Mouse (Mus musculus) left cerebral cortex, postnatal 4 days (tissue): ENCODE measurements at regions not wholly inside any gene's neighbourhood (a gene's known extent, or its start where the extent isn't known, plus 50 kb on each side); places are given as distances from the start of the nearest gene placed in this dataset.

Experiments used
- DNase-seq: peaks from one replicate; pipeline ENCODE4 v3.0.0-alpha.2; 2022
- intact Hi-C: fragments of 180-260 bp; cut with DNase I; formaldehyde crosslinking; loops from one replicate; pipeline ENCODE4 v1.15.1; 2025

DNA sequence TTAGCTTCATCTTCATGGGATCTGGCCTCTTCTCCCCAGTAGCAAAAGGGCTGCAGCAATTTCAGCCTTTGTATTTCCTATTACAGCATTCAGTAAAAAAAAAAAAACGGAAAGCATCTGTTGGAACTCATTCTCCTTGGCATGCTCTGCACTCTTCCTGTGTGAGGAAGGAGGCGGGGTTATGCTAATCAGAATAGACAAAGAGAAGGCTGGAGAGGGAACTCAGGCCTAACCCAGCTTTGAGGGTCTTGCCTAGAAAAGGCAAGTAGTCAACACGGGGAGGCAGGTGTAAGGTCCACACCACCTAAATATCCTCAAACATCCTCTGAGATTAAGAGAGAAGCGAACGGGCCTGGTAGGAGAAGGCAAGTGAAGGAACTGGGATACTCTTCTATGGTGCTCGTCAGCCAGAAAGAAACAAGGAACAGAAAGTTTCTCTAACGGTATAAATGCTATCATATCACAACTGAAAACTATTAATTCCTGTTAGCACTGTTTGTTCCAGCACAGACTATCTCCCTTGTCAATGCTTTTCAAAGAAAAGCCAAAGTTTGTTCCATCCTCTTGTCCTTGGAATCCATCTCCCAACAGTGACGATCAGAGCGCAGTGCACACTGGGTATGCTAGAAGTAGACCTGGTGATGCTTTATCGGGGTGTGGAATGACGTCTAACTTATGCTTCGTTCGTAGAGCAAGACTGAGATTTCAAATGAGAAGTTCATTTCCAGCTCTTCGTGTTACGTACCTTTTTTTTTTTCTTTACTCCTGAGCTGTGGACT lies 98.9 kb downstream of the Kctd12 start:
- DNase-seq = no peak
- intact Hi-C loops = no loop called here

DNA sequence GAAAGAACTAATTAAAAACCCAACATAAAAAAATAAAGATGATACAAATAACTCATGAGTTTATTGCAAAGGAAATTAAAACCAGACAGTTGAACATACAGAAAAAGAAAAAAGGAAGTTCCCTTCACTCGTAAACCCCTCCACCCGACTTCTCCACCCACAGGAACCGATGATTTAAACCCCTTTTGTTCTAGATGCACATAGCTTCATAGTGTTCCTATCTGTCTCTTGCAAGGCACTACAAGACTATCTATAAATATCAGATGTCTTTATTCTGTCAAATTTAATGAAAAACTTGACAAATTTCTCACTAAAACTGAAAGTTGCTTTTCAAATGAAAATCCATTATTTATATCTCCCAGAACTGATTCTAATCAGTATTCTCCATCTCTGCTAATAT lies 100.2 kb downstream of the Kctd12 start:
- DNase-seq = no peak
- intact Hi-C loops = no loop called here

DNA sequence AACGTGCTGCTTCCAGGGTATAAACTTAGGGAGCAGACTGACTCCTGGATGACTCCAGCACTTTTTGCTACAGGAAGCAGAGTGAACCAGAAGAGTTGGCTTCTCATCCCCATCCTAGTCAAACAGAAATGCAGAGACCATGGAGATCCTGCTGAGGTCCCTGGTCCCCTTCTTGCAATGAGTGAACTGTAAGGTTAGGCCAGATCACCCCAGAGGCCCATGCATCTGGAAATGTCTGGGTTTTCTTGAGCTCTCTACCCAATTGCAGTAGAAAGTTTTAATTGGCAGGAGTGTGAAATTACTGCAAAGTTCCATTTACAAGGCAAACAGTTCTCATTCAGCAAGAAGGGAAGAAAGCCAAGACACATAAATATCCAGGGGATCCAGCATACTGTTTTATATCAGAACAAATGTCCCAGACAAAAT lies 101.8 kb downstream of the Kctd12 start:
- DNase-seq = no peak
- intact Hi-C loops = no loop called here

DNA sequence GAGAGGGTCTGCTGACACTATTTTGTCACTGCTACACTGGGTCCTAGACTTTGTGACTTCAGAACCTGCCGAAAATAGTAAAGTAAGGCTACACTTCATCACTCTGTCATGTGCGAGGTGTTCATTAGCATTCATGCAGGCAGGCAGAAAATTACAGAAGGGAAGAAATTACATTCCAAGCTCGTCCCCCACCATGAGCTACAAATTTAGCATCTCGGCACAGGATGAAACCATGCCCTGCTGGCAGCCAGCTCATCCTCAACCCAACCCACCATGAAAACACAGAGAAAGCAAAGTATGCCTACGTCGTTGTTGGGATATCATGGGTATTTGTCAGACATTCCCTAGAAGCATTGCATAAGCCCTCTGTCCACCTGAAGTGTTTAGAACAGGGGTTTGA lies 103.9 kb downstream of the Kctd12 start:
- no peak for DNase-seq
- intact Hi-C loops = no loop called here

DNA sequence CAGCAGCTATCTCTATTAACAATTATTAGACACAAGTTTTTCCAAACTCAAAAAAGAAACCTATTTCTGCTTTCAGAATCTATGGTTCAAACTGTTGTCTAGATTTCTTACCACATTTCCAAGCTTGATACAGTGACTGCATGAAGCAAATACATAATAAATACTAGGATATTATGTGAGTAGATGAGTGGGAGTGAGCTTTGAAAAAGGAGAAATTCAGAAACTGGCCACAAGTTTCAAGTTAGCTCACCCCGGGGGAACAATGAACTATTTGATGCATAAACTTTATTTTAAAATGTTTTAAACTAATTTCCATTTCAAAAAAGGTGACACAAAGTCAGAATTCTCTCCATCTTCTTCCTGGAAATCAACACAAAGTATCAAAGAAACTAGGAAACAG lies 114.3 kb downstream of the Kctd12 start:
- no peak for DNase-seq
- intact Hi-C loops = no loop called here

DNA sequence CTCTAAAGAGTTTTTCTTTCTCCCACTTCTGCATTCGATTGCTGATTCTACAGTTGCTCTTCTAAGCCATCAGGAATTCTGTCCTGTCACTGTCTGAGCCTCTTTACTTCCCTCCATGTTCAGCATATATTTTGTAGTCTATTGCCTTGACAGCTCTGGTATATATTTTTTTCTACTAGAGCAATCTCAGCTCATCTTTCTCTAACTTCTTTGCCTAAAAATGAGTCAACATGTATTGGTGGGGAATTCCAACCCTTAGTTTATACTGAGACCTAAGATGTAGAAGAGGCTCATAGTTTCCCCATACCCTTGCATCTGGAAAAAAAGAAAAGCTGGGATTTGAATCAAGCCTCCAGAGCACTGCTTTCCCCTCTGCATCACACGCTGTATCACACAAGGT lies 114.7 kb downstream of the Kctd12 start:
- no peak for DNase-seq
- intact Hi-C loops = no loop called here

DNA sequence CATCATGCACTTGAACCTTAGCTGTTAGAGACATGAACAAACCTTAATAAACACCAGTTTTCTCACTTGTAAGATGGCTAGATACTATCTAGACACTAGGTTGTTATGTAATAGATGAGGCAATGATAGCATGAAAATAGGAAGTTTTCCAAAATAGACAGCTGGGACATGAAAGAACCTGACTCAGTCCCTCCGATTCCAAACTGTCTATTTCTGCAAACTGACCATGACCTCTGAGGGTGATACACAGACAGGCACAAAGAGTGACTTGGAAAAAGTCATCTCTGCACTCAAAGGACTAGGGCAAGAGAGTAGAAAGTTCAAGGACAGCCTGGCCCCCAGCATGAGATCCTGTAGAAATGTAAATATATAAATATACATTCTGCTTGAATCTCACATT lies 115.9 kb downstream of the Kctd12 start:
- DNase-seq = no peak
- intact Hi-C loops = no loop called here

DNA sequence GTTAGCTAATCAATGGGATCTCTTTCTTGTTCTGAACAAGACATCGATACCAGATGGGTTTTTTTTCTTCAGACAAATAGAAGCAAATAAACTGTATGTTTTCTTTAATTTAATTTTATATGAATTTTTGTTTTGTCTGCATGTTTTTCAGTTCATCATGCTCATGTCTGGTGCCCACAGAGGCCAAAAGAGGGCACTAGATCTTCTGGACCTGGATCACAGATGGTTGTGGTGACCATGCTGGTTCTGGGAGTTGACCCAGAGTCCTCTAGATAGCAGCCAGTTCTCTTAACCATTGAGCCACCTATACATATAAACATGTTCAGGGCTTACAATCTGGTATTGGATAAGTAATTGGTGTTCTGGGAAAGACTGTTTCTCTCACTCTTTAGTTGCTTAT lies 120.7 kb downstream of the Kctd12 start:
- intact Hi-C loops = no loop called here

DNA sequence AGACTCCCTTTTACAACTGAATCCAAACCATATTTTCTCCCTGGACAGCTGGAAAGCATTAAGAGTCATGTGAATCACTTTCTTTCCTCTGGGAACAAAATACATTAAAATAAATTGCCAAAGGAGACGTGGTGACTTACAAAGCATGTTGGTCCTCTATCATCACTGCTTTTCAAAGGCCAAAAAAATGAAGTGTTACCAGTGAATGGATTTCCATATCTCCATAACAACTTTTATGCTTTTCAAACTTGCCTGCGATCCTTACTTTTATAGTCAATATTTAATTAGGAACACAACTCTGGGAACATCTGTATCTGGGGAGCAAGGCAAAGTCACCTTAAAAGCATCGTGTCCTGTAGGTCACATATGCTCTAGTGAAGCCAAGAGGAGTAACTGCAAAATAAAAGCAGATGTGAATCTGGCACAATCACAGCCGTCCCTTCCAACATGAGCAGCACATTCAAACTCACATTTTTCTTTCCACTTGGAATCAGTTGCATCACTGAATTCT lies 123.0 kb downstream of the Kctd12 start:
- no peak for DNase-seq
- intact Hi-C loops = no loop called here

More for the DNA sequence above, 120.7 kb downstream of the Kctd12 start:
- DNase-seq = no peak

DNA sequence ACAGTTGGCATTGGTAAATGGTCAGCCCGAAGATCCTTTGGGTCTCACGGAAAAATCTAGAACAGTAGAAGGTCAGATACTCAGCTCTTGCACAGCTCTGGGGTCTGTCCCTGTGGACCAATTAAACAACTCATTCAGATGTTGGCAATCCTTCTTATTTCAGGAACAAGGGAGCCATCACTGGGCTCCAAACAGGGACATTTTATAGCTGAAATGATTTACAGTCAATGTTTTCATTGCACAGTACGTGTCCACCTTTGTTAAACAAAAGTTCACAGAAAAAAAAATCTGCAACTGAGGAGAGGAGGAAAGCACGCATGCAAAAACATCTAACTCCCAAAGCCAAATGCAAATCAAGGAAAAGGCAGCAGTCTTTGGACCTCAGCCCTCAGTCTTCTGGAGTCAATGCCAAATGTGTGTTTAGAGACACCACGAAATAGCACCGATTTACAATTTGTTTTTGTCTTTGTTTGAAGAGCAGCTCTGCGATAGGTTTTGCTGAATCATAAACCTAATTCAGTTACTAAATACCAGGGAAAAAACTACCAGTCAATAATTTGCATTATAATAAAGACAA lies 127.1 kb downstream of the Kctd12 start:
- DNase-seq = peak; percentile 16

DNA sequence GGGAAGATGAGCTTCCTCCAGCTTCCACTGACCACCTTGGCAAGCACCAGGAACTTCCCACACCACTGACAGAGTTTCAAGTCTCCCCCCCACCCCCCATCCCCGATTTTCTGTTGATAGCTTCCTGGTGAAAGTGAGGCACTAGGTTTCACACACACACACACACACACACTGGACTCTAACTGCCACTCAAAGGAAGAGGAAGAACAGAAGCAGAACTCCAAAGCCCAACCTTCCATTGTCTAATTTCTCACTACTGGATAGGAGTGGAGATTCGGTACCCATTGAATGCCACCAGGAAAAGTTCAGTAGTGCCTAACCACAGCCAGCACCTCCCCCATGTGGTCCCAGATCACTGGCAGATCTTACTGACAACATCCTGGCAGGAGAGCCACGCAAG lies 138.7 kb downstream of the Kctd12 start:
- intact Hi-C loops = no loop called here
- no peak for DNase-seq

More for the DNA sequence above, 127.1 kb downstream of the Kctd12 start:
- intact Hi-C loops = no loop called here

DNA sequence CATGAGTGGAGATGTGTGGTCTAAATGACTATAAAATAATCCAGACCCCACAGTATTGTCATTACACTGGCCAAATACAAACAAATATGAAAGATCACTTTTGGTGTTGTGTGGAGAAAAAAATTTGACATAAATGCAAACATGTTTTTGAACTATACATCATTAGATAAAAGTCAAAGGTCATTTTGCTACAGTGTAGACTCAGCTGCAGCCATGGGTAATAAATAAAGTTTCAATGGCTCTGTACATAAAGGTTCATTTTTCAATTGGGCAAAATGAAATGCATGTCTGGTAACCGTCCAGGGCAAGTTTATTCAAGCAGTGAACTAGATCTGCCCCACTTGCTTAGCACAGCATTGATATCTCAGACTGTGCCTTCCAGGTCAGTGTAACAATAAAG lies 144.8 kb downstream of the Kctd12 start:
- no peak for DNase-seq
- intact Hi-C loops = no loop called here

DNA sequence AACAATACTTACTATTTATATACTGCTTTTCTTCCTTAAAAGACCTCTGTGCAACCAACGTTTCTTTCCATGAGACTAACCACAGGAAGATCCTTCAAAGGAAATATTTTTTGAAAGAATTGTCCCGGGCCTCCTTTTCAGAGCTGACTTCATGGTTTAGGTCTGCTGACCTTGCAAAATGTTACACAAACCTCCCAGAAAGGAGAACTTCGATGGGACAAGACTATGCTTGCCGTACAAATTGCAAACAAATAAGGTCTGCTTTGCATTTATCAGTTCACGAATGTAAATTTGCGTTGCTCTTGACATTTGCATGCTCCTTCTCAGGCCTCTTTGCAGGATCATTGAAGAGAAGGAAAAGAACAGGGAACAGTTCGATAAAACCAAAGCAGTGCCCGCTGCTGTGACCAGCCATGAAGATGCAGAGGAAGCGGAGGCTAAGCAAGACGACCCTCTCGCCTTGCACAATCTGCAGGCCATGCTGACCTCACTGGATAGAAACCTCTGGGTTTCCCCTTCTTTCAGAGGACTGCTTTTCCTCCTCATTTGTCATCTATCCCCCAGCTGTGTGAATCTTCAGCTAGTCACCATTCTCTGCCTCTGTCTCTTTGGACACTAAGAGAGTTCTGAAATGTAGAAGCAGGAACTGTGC lies 147.2 kb downstream of the Kctd12 start:
- DNase-seq = no peak
- intact Hi-C loops = no loop called here

DNA sequence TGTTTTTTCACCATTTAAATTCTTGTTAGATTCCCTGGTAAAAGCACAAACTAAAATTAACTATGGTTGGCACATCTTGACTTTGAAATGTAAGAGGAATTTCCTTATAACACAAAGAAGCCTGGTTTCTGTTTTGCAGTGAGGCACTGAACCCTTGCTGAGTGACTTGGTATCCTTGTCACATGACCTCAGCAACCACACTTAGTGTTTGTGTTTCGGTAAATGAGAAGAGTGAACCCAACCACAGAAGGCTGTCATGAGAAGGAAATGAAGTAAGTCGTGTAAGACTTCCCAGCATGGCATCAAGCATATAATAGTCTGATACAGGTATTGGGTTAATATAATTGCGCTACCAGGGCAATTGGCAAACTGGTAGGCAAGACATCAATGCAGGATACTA lies 154.0 kb downstream of the Kctd12 start:
- no peak for DNase-seq
- intact Hi-C loops = no loop called here

DNA sequence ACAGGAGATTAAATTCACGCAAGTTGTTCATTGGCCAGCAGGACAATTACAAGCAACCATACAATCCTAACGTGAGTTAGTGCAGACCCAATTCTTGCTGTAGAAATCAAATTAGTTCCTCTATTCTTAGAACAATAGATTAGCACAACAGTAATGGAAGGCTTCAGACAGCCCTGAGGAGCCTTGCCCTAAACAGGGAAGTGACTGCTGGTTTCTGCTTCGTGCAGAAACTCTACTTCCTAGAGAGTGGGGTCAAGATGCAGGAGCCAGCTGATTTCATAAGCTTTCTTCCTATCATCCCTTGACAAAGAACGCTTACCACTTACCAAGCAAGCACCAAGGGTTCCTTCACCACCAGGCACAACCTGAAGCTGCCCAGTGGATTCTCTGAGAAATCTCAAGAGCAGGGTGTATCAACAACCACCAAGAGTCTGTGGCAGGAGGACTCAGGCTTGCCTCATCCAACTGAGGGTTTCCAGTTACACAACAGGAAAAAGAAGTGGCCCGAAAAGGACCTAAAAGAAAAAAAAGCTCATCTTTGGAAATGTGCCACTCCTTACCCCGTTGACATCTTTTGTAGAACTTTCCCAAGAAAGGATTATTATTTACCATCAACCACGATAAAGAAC lies 154.6 kb downstream of the Kctd12 start:
- DNase-seq = no peak
- intact Hi-C loops = no loop called here

DNA sequence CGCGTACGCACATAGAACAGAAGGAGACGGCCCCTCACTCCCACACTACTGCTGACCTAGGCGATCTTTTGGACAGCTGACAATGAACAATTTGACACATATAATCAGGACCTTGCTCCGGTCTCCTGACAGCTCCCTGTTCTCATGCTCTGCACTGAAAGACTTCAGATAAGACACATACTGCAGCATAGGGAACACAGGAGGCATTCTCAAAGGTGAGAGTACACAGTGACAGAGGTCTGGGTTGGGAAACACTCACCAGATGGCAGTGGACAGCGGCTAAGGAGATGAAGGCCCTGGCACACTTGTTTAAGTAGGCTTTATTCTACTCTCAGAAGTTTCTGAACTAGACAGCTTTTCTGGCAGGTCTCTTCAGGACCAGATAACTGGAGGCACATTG lies 156.9 kb downstream of the Kctd12 start:
- intact Hi-C loops = no loop called here

DNA sequence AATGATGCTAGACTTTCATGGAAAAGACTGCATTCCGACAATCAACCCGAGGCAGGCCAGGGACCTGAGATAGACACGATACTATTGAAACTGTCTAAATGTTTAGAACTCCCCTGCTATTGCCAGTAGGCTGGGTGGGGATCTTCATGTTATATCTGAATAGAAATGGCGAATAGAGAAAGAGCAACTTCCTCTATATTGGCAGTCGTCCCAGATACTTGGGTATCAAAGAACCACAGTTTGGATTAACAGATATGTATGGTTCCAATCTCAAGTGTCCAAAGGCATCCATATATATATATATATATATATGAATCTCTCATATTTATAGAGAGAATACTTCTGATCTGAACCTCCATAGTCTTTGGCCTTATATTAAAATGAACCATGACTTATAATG lies 161.8 kb downstream of the Kctd12 start:
- intact Hi-C loops = no loop called here
- no peak for DNase-seq

More for the DNA sequence above, 156.9 kb downstream of the Kctd12 start:
- no peak for DNase-seq

DNA sequence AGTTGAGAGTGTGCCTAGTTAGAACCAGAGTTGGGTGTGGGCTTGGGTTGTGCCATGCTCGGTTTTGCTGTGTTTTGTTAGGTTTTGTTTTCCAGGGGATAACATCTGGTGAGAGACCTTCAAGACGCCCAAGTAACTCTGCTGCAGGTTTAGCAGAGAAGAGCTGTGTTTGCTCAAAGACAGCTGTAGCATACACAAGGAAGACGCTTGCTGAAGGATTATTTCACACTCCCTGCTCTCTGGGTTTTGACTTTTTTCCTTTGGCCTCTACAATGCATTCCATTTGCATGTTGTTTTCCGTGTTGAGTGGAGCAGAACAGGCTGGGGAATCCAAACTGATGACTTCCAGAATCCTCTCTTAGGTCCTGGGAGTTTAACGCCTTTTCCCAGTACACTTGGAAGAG lies 170.8 kb downstream of the Kctd12 start:
- intact Hi-C loops = no loop called here
- no peak for DNase-seq

DNA sequence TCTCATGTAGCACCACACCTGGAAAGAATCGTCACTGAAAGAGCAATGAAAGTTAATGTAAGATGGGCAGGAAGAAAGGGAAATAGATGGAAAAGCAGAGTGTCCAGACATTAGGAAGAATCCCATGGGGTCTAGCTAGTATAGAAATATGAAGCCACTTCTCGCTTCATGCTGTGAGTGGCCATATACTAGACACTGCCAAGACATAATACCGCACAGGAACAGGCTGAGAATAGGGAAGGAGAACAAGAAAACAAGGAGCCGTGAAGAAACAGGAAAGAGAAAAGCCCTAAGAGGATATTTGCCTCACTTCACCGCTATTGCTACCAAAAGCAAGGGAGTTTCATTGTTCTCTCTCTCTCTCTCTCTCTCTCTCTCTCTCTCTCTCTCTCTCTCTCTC lies 171.4 kb downstream of the Kctd12 start:
- no peak for DNase-seq
- intact Hi-C loops = no loop called here

DNA sequence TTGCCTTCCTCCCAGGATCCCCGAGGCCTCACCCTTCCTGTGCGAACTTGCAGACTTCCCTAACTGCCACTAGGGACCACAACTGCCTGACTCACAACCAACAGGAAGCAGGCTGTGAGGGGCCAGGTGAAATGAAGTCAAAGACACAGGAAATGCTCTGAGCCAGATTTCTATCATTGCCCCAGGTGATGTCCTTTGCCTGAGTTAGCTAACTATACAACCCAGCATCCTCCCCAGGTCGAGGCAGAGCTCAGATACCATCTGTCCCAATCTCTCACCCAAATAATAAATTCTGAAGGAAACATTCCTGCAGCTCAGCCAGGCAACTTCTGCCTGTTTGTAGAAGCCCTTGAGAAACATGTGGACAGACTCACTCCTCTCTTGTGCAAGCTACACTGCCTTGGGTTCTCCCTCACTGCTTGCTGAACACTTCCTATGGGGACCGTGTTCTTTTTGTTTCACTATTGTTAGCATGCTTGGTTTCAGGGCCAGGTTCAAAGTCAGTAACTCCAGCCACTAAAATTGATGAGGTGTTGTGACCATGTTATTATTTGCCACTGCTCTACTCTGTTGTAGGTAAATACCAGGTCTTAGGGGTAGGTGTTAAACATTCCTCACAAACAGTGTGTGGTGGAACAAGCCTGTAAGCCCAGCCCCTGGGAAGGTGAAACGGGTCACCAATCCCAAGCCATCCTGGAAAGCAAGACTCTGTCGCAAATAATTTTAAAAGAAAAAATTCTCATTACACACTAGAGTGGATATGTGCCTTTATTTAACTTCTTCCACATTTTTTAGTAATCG lies 172.1 kb downstream of the Kctd12 start:
- intact Hi-C loops = no loop called here
- DNase-seq = no peak
